Mouse (Mus musculus): Measurements from ENCODE around the gene Surf6. TPM values are rescaled to one million over a fixed set of nuclear protein-coding genes. Genes with fewer than 3 reads are reported as not detected.
"Not testable (repeated sequence)": the region's sequence is repeated elsewhere in the genome, so short reads cannot be mapped to it uniquely, and the experiment has no call there.

Gene Surf6
- polyA plus RNA-seq, 1 experiment from 2014 or later: 15.5 TPM

- ATAC-seq (ENCODE audit: insufficient read depth) (no peak), DNase-seq (no peak)
- Histone ChIP-seq H3K4me3 (ENCODE audit: low read depth, low read length) (no peak overlapping the region), H3K4me2 (no peak overlapping the region), H3K9me3 (ENCODE audit: low read depth, low read length) (no peaks in the 10 kb centered on the region), H3K36me3 (ENCODE audit: insufficient read depth) (peaks cover 52% of the 10 kb centered on the region), H3K4me1 (ENCODE audit: insufficient read depth) (peaks cover 18% of the 10 kb centered on the region; the same call in 1 of the 2 replicates), H3K9ac (no peak overlapping the region), H3K27me3 (ENCODE audit: insufficient read depth, low read length) (no peaks in the 10 kb centered on the region), H3K27ac (ENCODE audit: low read depth) (no peak overlapping the region)
- 90% methylated on average over 3 of the region's 3 CpGs for WGBS
- TF ChIP-seq CTCF (IDR thresholded peaks at IDR 0.05; ENCODE audit: low read depth): no peak
These were observed 3.8 kb upstream of the Surf6 start for GRCm38 (mm10) chr2:26906431-26906830.

- H3K4me2 ChIP-seq: no peak overlapping the region
- peaks cover 18% of the 10 kb centered on the region; the same call in 1 of the 2 replicates for H3K4me1 ChIP-seq (ENCODE audit: insufficient read depth)
- TF ChIP-seq CTCF (IDR thresholded peaks at IDR 0.05; ENCODE audit: low read depth): no peak
- ATAC-seq (ENCODE audit: insufficient read depth) (no peak), DNase-seq (no peak)
- WGBS: 77% methylated on average over 2 of the region's 2 CpGs
- H3K27me3 ChIP-seq (ENCODE audit: insufficient read depth, low read length): no peaks in the 10 kb centered on the region
- H3K27ac ChIP-seq (ENCODE audit: low read depth): no peak overlapping the region
- H3K9me3 ChIP-seq (ENCODE audit: low read depth, low read length): no peaks in the 10 kb centered on the region
- no peak overlapping the region for H3K4me3 ChIP-seq (ENCODE audit: low read depth, low read length)
- no peak overlapping the region for H3K9ac ChIP-seq
- H3K36me3 ChIP-seq (ENCODE audit: insufficient read depth): peaks cover 48% of the 10 kb centered on the region
These were observed 3.3 kb upstream of the Surf6 start for GRCm38 (mm10) chr2:26905936-26906335.

- H3K4me1 ChIP-seq (ENCODE audit: insufficient read depth): peaks cover 10% of the 10 kb centered on the region; the same call in 1 of the 2 replicates
- peak overlapping the region; percentile 83 for H3K9ac ChIP-seq
- 13% methylated on average over 7 of the region's 7 CpGs for WGBS
- no peak for TF ChIP-seq CTCF (IDR thresholded peaks at IDR 0.05; ENCODE audit: low read depth)
- DNase-seq (no peak), ATAC-seq (ENCODE audit: insufficient read depth) (no peak)
- peak overlapping the region; percentile 91 for H3K4me2 ChIP-seq
- no peaks in the 10 kb centered on the region for H3K27me3 ChIP-seq (ENCODE audit: insufficient read depth, low read length)
- H3K36me3 ChIP-seq (ENCODE audit: insufficient read depth): peaks cover 62% of the 10 kb centered on the region
- peak overlapping the region; percentile 85 for H3K4me3 ChIP-seq (ENCODE audit: low read depth, low read length)
- H3K27ac ChIP-seq (ENCODE audit: low read depth): peak overlapping the region; percentile 86
- no peaks in the 10 kb centered on the region for H3K9me3 ChIP-seq (ENCODE audit: low read depth, low read length)
These were observed 632 bp upstream of the Surf6 start for GRCm38 (mm10) chr2:26903311-26903710.

- Histone ChIP-seq H3K4me2 (peak overlapping the region; percentile 91), H3K4me1 (ENCODE audit: insufficient read depth) (peaks cover 10% of the 10 kb centered on the region; the same call in 1 of the 2 replicates), H3K4me3 (ENCODE audit: low read depth, low read length) (peak overlapping the region; percentile 85), H3K9me3 (ENCODE audit: low read depth, low read length) (no peaks in the 10 kb centered on the region), H3K9ac (peak overlapping the region; percentile 83), H3K27me3 (ENCODE audit: insufficient read depth, low read length) (no peaks in the 10 kb centered on the region), H3K36me3 (ENCODE audit: insufficient read depth) (peaks cover 61% of the 10 kb centered on the region), H3K27ac (ENCODE audit: low read depth) (peak overlapping the region; percentile 24; the same call in 1 of the 2 replicates)
- 4% methylated on average over 7 of the region's 7 CpGs for WGBS
- no peak for ATAC-seq (ENCODE audit: insufficient read depth)
- no peak for TF ChIP-seq CTCF (IDR thresholded peaks at IDR 0.05; ENCODE audit: low read depth)
- DNase-seq: no peak
These were observed 762 bp downstream of the Surf6 start for GRCm38 (mm10) chr2:26901834-26902400.

- Histone ChIP-seq H3K4me2 (no peak overlapping the region), H3K4me1 (ENCODE audit: insufficient read depth) (peaks cover 10% of the 10 kb centered on the region; the same call in 1 of the 2 replicates), H3K27ac (ENCODE audit: low read depth) (no peak overlapping the region), H3K9ac (no peak overlapping the region), H3K9me3 (ENCODE audit: low read depth, low read length) (no peaks in the 10 kb centered on the region), H3K4me3 (ENCODE audit: low read depth, low read length) (no peak overlapping the region), H3K27me3 (ENCODE audit: insufficient read depth, low read length) (no peaks in the 10 kb centered on the region), H3K36me3 (ENCODE audit: insufficient read depth) (peaks cover 61% of the 10 kb centered on the region)
- no peak for TF ChIP-seq CTCF (IDR thresholded peaks at IDR 0.05; ENCODE audit: low read depth)
- ATAC-seq (ENCODE audit: insufficient read depth): no peak
- DNase-seq: no peak
- 68% methylated on average over 1 of the region's 1 CpGs for WGBS
These were observed 1.9 kb downstream of the Surf6 start for GRCm38 (mm10) chr2:26900731-26901130.

GRCm38 (mm10) chr2:26895898-26896297 is 6.8 kb downstream of the Surf6 start:
- H3K27ac ChIP-seq (ENCODE audit: low read depth): no peak overlapping the region
- H3K9me3 ChIP-seq (ENCODE audit: low read depth, low read length): no peaks in the 10 kb centered on the region
- no peak for ATAC-seq (ENCODE audit: insufficient read depth)
- H3K4me3 ChIP-seq (ENCODE audit: low read depth, low read length): no peak overlapping the region
- TF ChIP-seq CTCF (IDR thresholded peaks at IDR 0.05; ENCODE audit: low read depth): no peak
- 92% methylated on average over 4 of the region's 4 CpGs for WGBS
- H3K9ac ChIP-seq: no peak overlapping the region
- peaks cover 90% of the 10 kb centered on the region for H3K36me3 ChIP-seq (ENCODE audit: insufficient read depth)
- no peaks in the 10 kb centered on the region for H3K27me3 ChIP-seq (ENCODE audit: insufficient read depth, low read length)
- no peak for DNase-seq
- H3K4me1 ChIP-seq (ENCODE audit: insufficient read depth): no peaks in the 10 kb centered on the region
- H3K4me2 ChIP-seq: no peak overlapping the region

- not testable (repeated sequence) for ATAC-seq (ENCODE audit: insufficient read depth); H3K9me3 ChIP-seq (ENCODE audit: low read depth, low read length); H3K9ac ChIP-seq; H3K27ac ChIP-seq (ENCODE audit: low read depth); DNase-seq; H3K4me3 ChIP-seq (ENCODE audit: low read depth, low read length); H3K4me2 ChIP-seq; H3K4me1 ChIP-seq (ENCODE audit: insufficient read depth); H3K27me3 ChIP-seq (ENCODE audit: insufficient read depth, low read length)
- WGBS: 80% methylated on average over 4 of the region's 4 CpGs
- peaks cover 28% of the 10 kb centered on the region for H3K36me3 ChIP-seq (ENCODE audit: insufficient read depth)
These were observed 16.5 kb downstream of the Surf6 start for GRCm38 (mm10) chr2:26886170-26886569.

GRCm38 (mm10) chr2:26885541-26885940 is 17.1 kb downstream of the Surf6 start:
- not testable (repeated sequence) for H3K4me3 ChIP-seq (ENCODE audit: low read depth, low read length); DNase-seq; H3K4me1 ChIP-seq (ENCODE audit: insufficient read depth); H3K27me3 ChIP-seq (ENCODE audit: insufficient read depth, low read length); H3K27ac ChIP-seq (ENCODE audit: low read depth); ATAC-seq (ENCODE audit: insufficient read depth); H3K9me3 ChIP-seq (ENCODE audit: low read depth, low read length); H3K4me2 ChIP-seq; H3K9ac ChIP-seq
- peaks cover 22% of the 10 kb centered on the region for H3K36me3 ChIP-seq (ENCODE audit: insufficient read depth)
- 81% methylated on average over 2 of the region's 2 CpGs for WGBS
